Mouse (Mus musculus): ENCODE results near the gene Cdk18. TPM values are rescaled to one million over a fixed set of nuclear protein-coding genes. Genes with fewer than 3 reads are reported as not detected.
A peak's percentile ranks its signal among the peaks of the same experiment; 100 is the strongest.

Cdk18 gene
- polyA plus RNA-seq, 1 experiment from 2014 or later, result 10.3 TPM

GRCm38 (mm10) chr1:132151908-132152307, 12.4 kb upstream of the Cdk18 start:
- Histone ChIP-seq H3K9me3 (replicated peaks; ENCODE audit: low read length) (no peaks in the 10 kb centered on the region), H3K9ac (ENCODE audit: low read depth, low read length) (no peak overlapping the region), H3K27ac (peak overlapping the region; percentile 81; the same call in 1 of the 2 replicates), H3K36me3 (ENCODE audit: insufficient read depth, low read length) (no peaks in the 10 kb centered on the region), H3K27me3 (ENCODE audit: insufficient read depth, low read length) (no peaks in the 10 kb centered on the region), H3K4me3 (replicated peaks; ENCODE audit: low read depth, low read length) (no peak overlapping the region), H3K4me2 (ENCODE audit: low read length) (no peak overlapping the region), H3K4me1 (replicated peaks; ENCODE audit: insufficient read depth, low read length) (0 out of 2 replicates have a peak, but pooled peaks cover 10% of the 10 kb centered on the region)
- no peak for DNase-seq (ENCODE audit: low spot score)
- 68% methylated on average over 2 of the region's 2 CpGs for WGBS
- no peak for TF ChIP-seq CTCF (IDR thresholded peaks at IDR 0.05; ENCODE audit: low read depth)
- ATAC-seq (replicated peaks; ENCODE audit: low FRiP score, low read depth), result no peak

DNA sequence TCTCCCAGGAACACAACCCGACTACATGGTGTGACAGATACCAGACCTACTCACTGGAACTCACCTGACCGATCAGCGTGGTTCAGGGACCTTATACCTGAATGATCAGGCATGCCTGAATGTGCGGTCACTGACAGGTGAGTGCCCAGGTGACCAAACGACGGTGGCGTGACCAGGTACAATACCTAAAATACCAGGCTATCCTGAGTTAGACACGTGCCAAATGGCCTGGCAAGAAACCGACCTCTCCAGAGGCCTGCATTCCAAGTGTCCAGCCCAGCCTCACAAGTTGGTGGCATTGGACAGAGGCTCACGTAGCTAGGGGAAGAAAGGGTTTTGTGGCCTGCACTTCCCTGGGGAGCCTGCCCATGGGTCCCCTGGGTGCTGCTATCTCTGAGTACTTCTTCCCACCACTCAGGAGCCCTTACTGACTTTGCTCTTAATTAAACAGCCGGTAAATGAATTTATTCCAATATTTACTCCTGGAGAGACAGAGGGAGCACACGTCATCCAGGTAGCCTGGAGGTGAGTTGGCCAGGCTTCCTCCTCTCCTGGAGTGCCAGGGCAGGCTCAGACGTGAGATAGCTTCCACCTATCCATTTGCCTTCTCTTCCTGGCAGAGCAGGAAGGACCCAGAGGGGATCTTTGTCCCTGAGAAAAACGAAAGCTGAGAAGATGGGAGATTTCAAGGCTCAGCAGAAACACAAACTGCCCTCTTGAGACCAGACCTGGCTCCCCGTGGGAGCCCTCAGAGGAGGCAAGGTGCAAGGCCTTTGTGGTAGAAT, 11.5 kb upstream of the Cdk18 start:
- H3K9me3 ChIP-seq (replicated peaks; ENCODE audit: low read length), result no peaks in the 10 kb centered on the region
- peak overlapping the region; percentile 81 for H3K27ac ChIP-seq
- no peak overlapping the region for H3K4me2 ChIP-seq (ENCODE audit: low read length)
- 0 out of 2 replicates have a peak, but pooled peaks cover 10% of the 10 kb centered on the region for H3K4me1 ChIP-seq (replicated peaks; ENCODE audit: insufficient read depth, low read length)
- 55% methylated on average over 15 of the region's 15 CpGs for WGBS
- TF ChIP-seq CTCF (IDR thresholded peaks at IDR 0.05; ENCODE audit: low read depth), result no peak
- H3K9ac ChIP-seq (ENCODE audit: low read depth, low read length), result no peak overlapping the region
- DNase-seq (ENCODE audit: low spot score), result no peak
- H3K36me3 ChIP-seq (ENCODE audit: insufficient read depth, low read length), result no peaks in the 10 kb centered on the region
- peak; percentile 39 for ATAC-seq (replicated peaks; ENCODE audit: low FRiP score, low read depth)
- H3K27me3 ChIP-seq (ENCODE audit: insufficient read depth, low read length), result no peaks in the 10 kb centered on the region
- no peak overlapping the region for H3K4me3 ChIP-seq (replicated peaks; ENCODE audit: low read depth, low read length)

GRCm38 (mm10) chr1:132150171-132150570, 10.7 kb upstream of the Cdk18 start:
- DNase-seq (ENCODE audit: low spot score), result no peak
- ATAC-seq (replicated peaks; ENCODE audit: low FRiP score, low read depth), result peak; percentile 91
- no peaks in the 10 kb centered on the region for H3K36me3 ChIP-seq (ENCODE audit: insufficient read depth, low read length)
- WGBS, result 42% methylated on average over 1 of the region's 1 CpGs
- H3K9ac ChIP-seq (ENCODE audit: low read depth, low read length), result no peak overlapping the region
- peak overlapping the region; percentile 81 for H3K27ac ChIP-seq
- no peaks in the 10 kb centered on the region for H3K9me3 ChIP-seq (replicated peaks; ENCODE audit: low read length)
- H3K4me1 ChIP-seq (replicated peaks; ENCODE audit: insufficient read depth, low read length), result 0 out of 2 replicates have a peak, but pooled peaks cover 10% of the 10 kb centered on the region
- H3K4me2 ChIP-seq (ENCODE audit: low read length), result no peak overlapping the region
- no peak for TF ChIP-seq CTCF (IDR thresholded peaks at IDR 0.05; ENCODE audit: low read depth)
- no peak overlapping the region for H3K4me3 ChIP-seq (replicated peaks; ENCODE audit: low read depth, low read length)
- no peaks in the 10 kb centered on the region for H3K27me3 ChIP-seq (ENCODE audit: insufficient read depth, low read length)

DNA sequence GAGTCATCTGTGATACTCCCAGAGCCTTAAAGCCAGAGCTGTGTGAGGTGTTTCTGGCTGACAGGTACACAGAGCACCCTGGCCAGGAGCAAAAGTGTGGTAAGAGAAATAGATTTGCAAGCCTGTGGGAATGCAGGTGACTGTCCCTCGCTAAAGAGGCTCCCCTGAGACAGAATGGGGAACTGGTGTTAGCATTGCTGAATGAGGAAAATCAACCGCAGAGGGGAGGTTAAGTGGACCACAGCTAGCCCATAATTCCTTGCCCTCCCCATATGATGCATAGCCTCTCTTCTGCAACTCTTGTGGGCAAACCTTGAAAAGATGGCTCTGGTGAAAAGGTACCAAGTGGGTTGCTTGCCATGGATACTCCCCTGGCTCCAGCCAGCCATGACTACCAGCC, 9.9 kb upstream of the Cdk18 start:
- Histone ChIP-seq H3K4me1 (replicated peaks; ENCODE audit: insufficient read depth, low read length) (0 out of 2 replicates have a peak, but pooled peaks cover 10% of the 10 kb centered on the region), H3K27me3 (ENCODE audit: insufficient read depth, low read length) (no peaks in the 10 kb centered on the region), H3K27ac (no peak overlapping the region), H3K4me2 (ENCODE audit: low read length) (no peak overlapping the region), H3K36me3 (ENCODE audit: insufficient read depth, low read length) (no peaks in the 10 kb centered on the region), H3K9me3 (replicated peaks; ENCODE audit: low read length) (no peaks in the 10 kb centered on the region), H3K9ac (ENCODE audit: low read depth, low read length) (no peak overlapping the region), H3K4me3 (replicated peaks; ENCODE audit: low read depth, low read length) (no peak overlapping the region)
- no peak for DNase-seq (ENCODE audit: low spot score)
- WGBS, result 71% methylated on average over 2 of the region's 2 CpGs
- TF ChIP-seq CTCF (IDR thresholded peaks at IDR 0.05; ENCODE audit: low read depth), result no peak
- ATAC-seq (replicated peaks; ENCODE audit: low FRiP score, low read depth), result no peak

DNA sequence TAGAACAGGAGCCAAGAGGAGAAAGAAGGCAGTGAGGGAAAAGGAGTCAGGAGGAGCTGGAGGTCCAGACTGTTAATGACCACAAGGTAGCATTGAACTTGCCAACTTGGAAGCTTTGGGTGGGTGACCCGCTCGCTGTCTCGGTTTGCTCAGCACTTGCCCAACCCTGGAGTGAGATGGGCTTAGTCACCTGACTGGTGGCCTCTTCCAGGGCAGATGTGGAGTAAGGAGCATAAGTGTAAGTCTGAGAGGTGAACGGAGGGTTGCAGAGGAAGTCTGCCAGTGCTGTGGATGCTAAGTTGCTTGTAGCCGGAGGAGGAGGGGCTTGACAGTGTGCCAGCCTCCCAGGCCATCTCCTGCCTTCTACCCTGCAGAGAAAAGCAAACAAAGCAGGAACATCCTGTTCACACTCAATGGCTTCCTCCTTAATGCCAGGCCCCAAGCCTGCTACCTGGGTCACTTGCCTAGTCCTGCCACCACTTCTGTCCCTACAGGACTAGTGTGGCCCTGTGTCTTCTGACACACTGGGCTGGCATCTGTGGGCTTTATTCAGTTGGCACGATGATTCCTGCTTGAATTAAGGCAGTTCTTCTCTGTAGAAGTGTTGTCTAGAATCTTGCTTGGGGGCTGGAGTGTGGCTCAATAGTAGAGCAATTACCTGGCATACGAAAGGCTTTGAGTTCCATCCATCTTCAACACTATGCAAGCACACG, 6.6 kb upstream of the Cdk18 start:
- Histone ChIP-seq H3K27me3 (ENCODE audit: insufficient read depth, low read length) (no peaks in the 10 kb centered on the region), H3K4me2 (ENCODE audit: low read length) (no peak overlapping the region), H3K4me1 (replicated peaks; ENCODE audit: insufficient read depth, low read length) (0 out of 2 replicates have a peak, but pooled peaks cover 8% of the 10 kb centered on the region), H3K27ac (no peak overlapping the region), H3K9ac (ENCODE audit: low read depth, low read length) (no peak overlapping the region), H3K4me3 (replicated peaks; ENCODE audit: low read depth, low read length) (no peak overlapping the region), H3K36me3 (ENCODE audit: insufficient read depth, low read length) (no peaks in the 10 kb centered on the region), H3K9me3 (replicated peaks; ENCODE audit: low read length) (no peaks in the 10 kb centered on the region)
- ATAC-seq (replicated peaks; ENCODE audit: low FRiP score, low read depth) (no peak), DNase-seq (ENCODE audit: low spot score) (no peak)
- TF ChIP-seq CTCF (IDR thresholded peaks at IDR 0.05; ENCODE audit: low read depth), result no peak
- WGBS, result 78% methylated on average over 8 of the region's 8 CpGs

GRCm38 (mm10) chr1:132144837-132145236, 5.4 kb upstream of the Cdk18 start:
- ATAC-seq (replicated peaks; ENCODE audit: low FRiP score, low read depth) (no peak), DNase-seq (ENCODE audit: low spot score) (no peak)
- Histone ChIP-seq H3K4me3 (replicated peaks; ENCODE audit: low read depth, low read length) (no peak overlapping the region), H3K9me3 (replicated peaks; ENCODE audit: low read length) (no peaks in the 10 kb centered on the region), H3K36me3 (ENCODE audit: insufficient read depth, low read length) (no peaks in the 10 kb centered on the region), H3K9ac (ENCODE audit: low read depth, low read length) (no peak overlapping the region), H3K4me2 (ENCODE audit: low read length) (no peak overlapping the region), H3K27ac (no peak overlapping the region), H3K4me1 (replicated peaks; ENCODE audit: insufficient read depth, low read length) (0 out of 2 replicates have a peak, but pooled peaks cover 4% of the 10 kb centered on the region), H3K27me3 (ENCODE audit: insufficient read depth, low read length) (no peaks in the 10 kb centered on the region)
- WGBS, result 81% methylated on average over 3 of the region's 3 CpGs
- no peak for TF ChIP-seq CTCF (IDR thresholded peaks at IDR 0.05; ENCODE audit: low read depth)
